In the genomic region with DNA sequence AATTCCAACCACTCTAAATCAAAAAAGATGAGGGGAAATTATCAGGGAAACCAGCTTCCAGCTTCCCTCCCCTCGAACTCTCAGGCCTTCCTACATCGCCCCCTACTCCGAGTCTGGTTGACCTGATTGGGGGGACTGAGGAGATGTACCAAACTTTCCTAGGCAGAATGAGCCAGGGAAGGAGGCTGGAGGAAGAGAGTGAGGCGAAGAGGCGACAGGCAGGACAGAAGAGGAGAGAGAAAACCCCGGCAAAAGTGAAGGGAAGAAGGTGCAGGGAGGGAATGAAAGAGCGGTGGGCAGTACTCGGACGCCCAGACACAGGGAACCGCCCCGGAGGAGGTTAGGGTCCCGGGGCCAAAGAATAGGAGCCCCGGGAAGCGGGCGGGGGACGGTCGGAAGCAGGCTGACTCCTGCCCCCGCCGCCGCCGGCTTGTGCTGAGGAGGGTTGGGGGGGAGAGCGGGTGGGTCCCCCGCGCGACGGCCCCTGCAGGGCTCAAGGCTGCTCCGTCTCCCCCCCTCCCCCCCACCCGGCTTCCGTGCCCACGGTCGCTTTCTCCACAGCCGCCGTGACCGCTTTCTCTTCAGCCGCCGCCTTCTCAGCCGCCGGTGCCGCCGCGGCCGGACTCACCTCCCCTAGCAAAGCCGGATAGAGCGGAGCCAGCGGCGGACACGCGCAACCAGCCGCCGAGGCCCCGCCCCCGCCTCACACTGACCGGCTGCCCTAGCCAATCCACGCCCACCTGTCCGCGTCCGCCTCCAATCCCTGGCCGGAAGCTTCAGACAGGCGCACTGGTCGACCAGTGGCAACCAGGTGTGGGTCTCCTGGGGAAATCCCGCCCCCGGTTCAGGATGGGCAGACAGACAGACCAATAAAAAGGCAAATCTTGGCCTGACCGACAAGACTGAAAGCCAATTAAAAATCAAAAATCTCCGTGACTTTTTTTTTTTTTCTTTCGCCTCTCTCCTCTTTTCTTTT, we compare ENCODE assay signal across 8 mouse cellular contexts. TPM values are rescaled to one million over a fixed set of nuclear protein-coding genes. Genes with fewer than 3 reads are reported as not detected.
DNase-seq lines count a peak whose midpoint lies in the region; ATAC-seq and TF ChIP-seq lines count a peak whose summit lies in the region.

A gene (minus strand): TSS at position 597 of the 976 bp plus-strand sequence.

- H3K4me3 ChIP-seq in ES-E14 (ENCODE audit: insufficient read depth in 1 of 2, low read depth in 1 of 2, low read length in 2 of 2, poor library complexity in 1 of 2, severe bottlenecking in 1 of 2), result peak within 1 kb of the TSS; percentile 85 to 88
- peak within 1 kb of the TSS; percentile 85 for H3K4me3 ChIP-seq in forebrain, embryonic 15.5 days
- H3K4me3 ChIP-seq in lung, adult 2 months (replicated peaks; ENCODE audit: extremely low read depth, low read depth, low read length), result peak within 1 kb of the TSS; percentile 78

- TF ChIP-seq POLR2A in lung, adult 2 months (IDR thresholded peaks at IDR 0.05; ENCODE audit: borderline replicate concordance, extremely low read depth, low read depth, low read length), result peak; percentile 72

- no peaks in the 10 kb centered on the region for H3K9me3 ChIP-seq in ES-E14 (ENCODE audit: control insufficient read depth, insufficient read depth, low read depth, low read length)
- H3K9me3 ChIP-seq in forebrain, embryonic 15.5 days, result no peaks in the 10 kb centered on the region

- TF ChIP-seq CTCF in lung, adult 2 months (IDR thresholded peaks at IDR 0.05; ENCODE audit: insufficient read depth, low read length), result no peak

- peak; percentile 99 for DNase-seq in ES-E14 (ENCODE audit: low read depth, low spot score)
- peak; percentile 100 for DNase-seq in cerebellum, adult 11-12 months
- DNase-seq in heart, postnatal 25 days (ENCODE audit: low spot score), result peak; percentile 99
- peak; percentile 98 to 99 for DNase-seq in layer of hippocampus, adult 18-20 months (ENCODE audit: low spot score in 2 of 2)
- peak; percentile 98 for DNase-seq in lung, adult 2 months
- peak; percentile 98 to 99 for DNase-seq in thymus, adult 18-20 months

- peak; percentile 99 for ATAC-seq in forebrain, embryonic 15.5 days (replicated peaks)
- ATAC-seq in neutrophil, adult 5-6 weeks (ENCODE audit: extremely low read depth, insufficient number of reproducible peaks, low FRiP score, poor library complexity, severe bottlenecking), result peak; percentile 98

- H3K27me3 ChIP-seq in forebrain, embryonic 15.5 days, result no peaks in the 10 kb centered on the region

- WGBS in forebrain, embryonic 15.5 days, result under 1% methylated on average over 58 of the region's 65 CpGs
- under 1% methylated on average over 61 of the region's 65 CpGs for whole genome bisulfite sequencing in lung, adult 2 months

- H3K4me1 ChIP-seq in ES-E14 (ENCODE audit: control insufficient read depth in 2 of 2, insufficient read depth in 2 of 2, low read length in 2 of 2, poor library complexity in 1 of 2), result peaks cover 0 to 8% of the 10 kb centered on the region in 2 experiments; a peak in 3 of 4 replicates
- H3K4me1 ChIP-seq in forebrain, embryonic 15.5 days, result peaks cover 46% of the 10 kb centered on the region
- H3K4me1 ChIP-seq in lung, adult 2 months (ENCODE audit: control insufficient read depth, insufficient read depth, low read length), result peaks cover 10% of the 10 kb centered on the region

- H3K27ac ChIP-seq in ES-E14 (ENCODE audit: insufficient read depth, low read depth, low read length, poor library complexity, severe bottlenecking), result peak within 1 kb of the TSS; percentile 6; the same call in 1 of the 2 replicates
- peak within 1 kb of the TSS; percentile 93 for H3K27ac ChIP-seq in forebrain, embryonic 15.5 days (replicated peaks)

- in situ Hi-C loops in ES-E14 (cut with MboI; ENCODE audit: low sequenced_read_pairs in 2 of 2, unreplicated experiment in 2 of 2), result no loop called here

- H3K36me3 ChIP-seq in ES-E14 (ENCODE audit: control insufficient read depth, insufficient read depth, low read length, poor library complexity, severe bottlenecking), result peaks cover 6% of the 10 kb centered on the region; the same call in 1 of the 2 replicates
- no peaks in the 10 kb centered on the region for H3K36me3 ChIP-seq in forebrain, embryonic 15.5 days

- peak within 1 kb of the TSS; percentile 56 for H3K4me2 ChIP-seq in forebrain, embryonic 15.5 days (replicated peaks)

- peak within 1 kb of the TSS; percentile 87 for H3K9ac ChIP-seq in ES-E14 (ENCODE audit: insufficient read depth, low read depth, low read length, poor library complexity, severe bottlenecking)
- peak within 1 kb of the TSS; percentile 81 for H3K9ac ChIP-seq in forebrain, embryonic 15.5 days (replicated peaks)

- intact Hi-C loops in heart, postnatal 25 days (cut with DNase I), result loop anchor here (5.0 kb wide), 3 partner anchors 70 to 135 kb away; no protein-coding TSS in a partner anchor

TF ChIP-seq in ES-E14, 5 proteins besides CTCF, POLR2A, EP300 and RAD21:
- peak; percentile 96 for TF ChIP-seq CHD2 (IDR thresholded peaks at IDR 0.05; ENCODE audit: low read depth, low read length)
- TF ChIP-seq ZNF384 (IDR thresholded peaks at IDR 0.05; ENCODE audit: low read depth, low read length), result peak; percentile 98
- 0 out of 2 replicates have a peak, but pooled peaks have one; percentile 36 for TF ChIP-seq HCFC1 (IDR thresholded peaks at IDR 0.05; ENCODE audit: borderline replicate concordance, insufficient read depth, low read length)
- TF ChIP-seq ZC3H11A (IDR thresholded peaks at IDR 0.05; ENCODE audit: borderline replicate concordance, low read depth, low read length), result no peak

RNA-seq across cellular contexts. Expression of the gene that starts here (rescaled TPM):
- 20.9 and 24.7 TPM in 2 replicates for total RNA-seq in ES-E14 (2012; rRNA removed)
- 31.8 and 31.9 TPM in 2 replicates for polyA plus RNA-seq in forebrain, embryonic 15.5 days (2015; fragmentation: Nextera tagmentation; extraction: Ambion mirVana)
- 10 to 100 TPM; 12.4 to 13.3 TPM for total RNA-seq in heart, postnatal 25 days (2021)
- 10 to 100 TPM; 41.8 to 42.0 TPM for total RNA-seq in layer of hippocampus, adult 18-20 months (2021)
- 24.3 and 26.4 TPM in 2 replicates for polyA plus RNA-seq in lung, adult 2 months (2012; rRNA removed)
- 41.5 and 46.1 TPM in 2 replicates for total RNA-seq in neutrophil, adult 5-6 weeks (2017)

Comparison
In these comparisons a context has a peak if more than half of its experiments do, and no peak if none do; other contexts are left out.
1. Peak in every context shown above with its lines: DNase-seq, ATAC-seq, H3K4me3 ChIP-seq and H3K27ac ChIP-seq.